Mouse (Mus musculus): ENCODE data around the gene Leng8. TPM values are rescaled to one million over a fixed set of nuclear protein-coding genes. Genes with fewer than 3 reads are reported as not detected.

Gene Leng8
- 131 and 169 TPM in 2 replicates for total RNA-seq (2021)
- long read RNA-seq, partial matches to known transcripts: 5 of 44 reads
- long read RNA-seq, other reads (novel, unspliced or antisense): 39 of 44 reads

- peak; percentile 98 for DNase-seq
Measured at GRCm38 (mm10) chr7:4136771-4137531, at the start of gene Leng8. Leng8 (plus strand) TSS chr7:4137039.

- no peak for DNase-seq
Measured at GRCm38 (mm10) chr7:4087238-4087895, 49.5 kb upstream of the Leng8 start.

GRCm38 (mm10) chr7:4087896-4088480, 48.9 kb upstream of the Leng8 start:
- no peak for DNase-seq

DNA sequence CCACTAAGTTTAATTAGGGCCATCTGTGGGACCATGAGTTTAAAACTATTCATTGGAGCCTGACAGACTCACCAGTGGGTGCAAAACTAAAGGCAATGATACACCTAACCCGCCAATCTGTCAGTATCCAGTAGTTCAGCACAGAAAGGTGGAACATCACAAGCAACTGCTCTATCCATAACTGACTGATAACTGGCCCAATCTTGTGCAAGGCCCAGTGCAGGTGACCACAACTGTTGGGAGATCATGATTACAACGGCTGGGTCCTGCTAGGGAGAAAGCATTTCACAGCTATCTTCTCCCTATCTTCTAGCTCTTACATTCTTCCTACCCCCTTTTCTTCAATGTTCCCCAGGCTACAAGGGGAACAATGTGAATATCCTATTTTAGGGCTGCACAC, 48.2 kb upstream of the Leng8 start:
- no peak for DNase-seq

DNA sequence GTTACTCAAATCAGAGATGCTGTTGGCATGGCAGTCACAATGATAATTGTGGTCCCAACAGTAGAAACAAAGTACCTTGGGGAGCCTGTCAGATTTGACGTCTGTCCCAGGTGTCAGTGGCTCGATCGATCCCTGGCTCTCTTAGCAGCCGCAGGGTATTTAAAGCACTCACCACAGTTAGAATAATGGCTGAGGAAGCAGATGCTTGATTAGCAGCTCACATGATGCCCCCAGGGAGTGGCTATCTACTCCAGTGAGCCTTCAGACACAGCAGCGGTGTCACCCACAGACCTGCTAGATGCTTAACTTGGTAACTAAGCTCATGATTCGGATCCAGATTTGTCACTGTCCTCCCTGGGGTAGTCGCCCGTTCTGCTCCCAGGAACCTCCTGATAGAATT, 45.7 kb upstream of the Leng8 start:
- DNase-seq: no peak

GRCm38 (mm10) chr7:4098301-4098700, 38.5 kb upstream of the Leng8 start:
- no peak for DNase-seq

DNA sequence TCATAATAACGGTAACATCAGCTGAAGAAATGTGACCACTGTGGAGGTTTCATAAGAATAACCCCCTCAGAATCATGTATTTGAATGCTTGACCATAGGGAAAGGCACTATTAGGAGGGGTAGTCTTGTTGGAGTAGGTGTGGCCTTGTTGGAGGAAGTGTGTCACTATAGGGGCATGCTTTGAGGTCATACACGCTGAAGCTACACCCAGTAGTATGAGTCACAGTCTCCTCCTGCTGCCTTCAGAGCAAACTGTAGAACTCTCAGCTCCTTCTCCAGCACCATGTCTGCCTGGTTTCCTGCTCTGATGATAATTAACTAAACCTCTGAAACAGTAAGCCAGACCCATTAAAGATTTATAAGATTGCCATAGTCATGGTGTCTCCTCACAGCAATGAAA, 38.0 kb upstream of the Leng8 start:
- no peak for DNase-seq

GRCm38 (mm10) chr7:4101144-4101543, 35.7 kb upstream of the Leng8 start:
- DNase-seq: no peak

- no peak for DNase-seq
Measured at GRCm38 (mm10) chr7:4103411-4103810, 33.4 kb upstream of the Leng8 start.

DNA sequence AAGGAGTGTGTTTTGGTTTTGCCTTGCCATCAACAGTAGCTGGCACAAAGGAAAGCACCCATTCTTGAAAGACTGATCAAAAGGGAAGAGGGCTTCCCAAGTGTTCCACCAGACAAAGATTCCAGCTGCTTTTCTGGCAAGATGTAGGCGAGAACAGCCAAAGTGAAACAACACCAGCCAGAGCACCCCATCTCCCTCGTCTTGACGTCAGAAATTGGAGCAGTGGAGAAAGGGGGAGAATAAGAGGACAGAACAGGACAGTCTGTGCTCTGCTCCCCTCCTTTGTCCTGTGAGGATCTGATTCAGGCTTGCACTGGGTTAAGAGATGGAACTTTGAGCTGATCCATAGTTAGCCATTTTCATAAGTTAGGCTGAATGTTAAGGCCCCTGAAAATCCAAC, 25.1 kb upstream of the Leng8 start:
- DNase-seq: no peak

GRCm38 (mm10) chr7:4117050-4117814, 19.6 kb upstream of the Leng8 start:
- no peak for DNase-seq

DNA sequence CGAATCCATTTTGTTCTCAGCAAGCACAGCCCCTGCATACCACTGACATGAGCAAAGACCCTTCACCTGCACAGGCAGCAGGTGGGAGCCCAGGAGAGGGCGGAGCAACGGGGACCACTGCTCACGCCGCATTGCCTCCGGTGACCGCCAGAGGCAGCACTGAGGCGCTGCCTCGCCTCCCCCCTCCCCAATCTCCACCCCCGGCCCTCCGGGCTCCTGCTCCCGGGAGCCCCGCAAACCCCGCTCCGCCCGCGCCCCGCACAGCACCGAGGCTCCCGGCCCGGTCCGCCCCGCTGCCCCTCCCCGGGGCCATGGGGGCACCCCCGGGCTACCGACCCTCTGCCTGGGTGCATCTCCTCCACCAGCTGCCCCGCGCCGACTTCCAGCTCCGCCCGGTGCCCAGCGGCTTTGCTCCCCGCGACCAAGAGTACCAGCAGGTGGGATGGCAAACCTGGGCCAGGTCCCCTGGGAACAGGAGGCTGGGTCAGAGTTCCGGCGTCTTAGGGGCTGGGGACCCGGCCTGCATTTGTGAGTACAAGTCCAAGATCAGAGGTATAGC, 17.4 kb upstream of the Leng8 start, which contains the start of gene Ttyh1:
Gene Ttyh1 (plus strand): TSS at position 65 of the 559 bp plus-strand sequence.
- no peak for DNase-seq

DNA sequence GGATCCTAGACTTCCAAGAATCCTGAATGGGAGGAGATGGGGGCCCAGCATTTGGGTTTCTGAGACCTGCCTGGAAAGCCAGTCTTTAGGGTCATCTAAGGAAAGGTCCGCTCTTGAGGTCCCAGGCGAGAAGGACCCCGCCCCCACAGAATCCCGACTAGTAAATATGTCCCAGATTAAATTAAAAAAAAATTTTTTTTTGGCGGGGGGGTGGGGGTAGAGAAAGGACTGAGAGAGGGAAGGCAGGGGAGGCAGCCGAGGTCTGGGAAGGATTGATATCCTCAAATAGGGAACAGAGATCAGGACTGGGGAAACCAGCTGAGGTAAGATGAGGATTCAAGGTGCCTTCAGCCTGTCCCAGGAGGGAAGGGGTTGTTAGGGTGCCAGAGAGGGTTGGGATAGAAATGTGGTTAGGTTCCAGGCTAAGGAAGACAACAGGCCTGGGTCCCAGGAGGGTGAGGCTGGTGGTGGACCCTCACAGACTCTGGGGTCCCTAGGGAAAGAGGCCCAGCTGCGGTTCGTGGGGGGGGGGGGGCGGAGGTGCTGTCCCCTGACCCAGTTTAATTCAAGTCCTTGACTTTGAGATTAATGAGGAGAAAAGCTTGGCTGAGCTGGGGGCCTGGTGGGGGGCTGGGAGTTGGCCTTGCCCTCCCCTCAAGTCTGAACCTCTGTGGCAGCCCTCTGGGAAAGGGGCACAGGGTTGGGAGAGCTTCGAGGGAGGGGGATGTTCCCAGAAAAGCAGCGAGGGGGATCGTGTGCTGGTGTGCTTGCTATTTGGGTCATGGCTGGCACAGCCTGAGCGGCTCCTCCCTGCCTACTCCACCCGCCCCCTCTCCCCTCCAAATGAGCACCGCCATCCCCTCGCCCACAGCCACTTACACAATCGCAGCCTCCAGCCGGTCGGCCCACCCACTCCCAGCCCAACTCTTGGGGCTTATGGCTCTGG, 16.6 kb upstream of the Leng8 start:
- no peak for DNase-seq

DNA sequence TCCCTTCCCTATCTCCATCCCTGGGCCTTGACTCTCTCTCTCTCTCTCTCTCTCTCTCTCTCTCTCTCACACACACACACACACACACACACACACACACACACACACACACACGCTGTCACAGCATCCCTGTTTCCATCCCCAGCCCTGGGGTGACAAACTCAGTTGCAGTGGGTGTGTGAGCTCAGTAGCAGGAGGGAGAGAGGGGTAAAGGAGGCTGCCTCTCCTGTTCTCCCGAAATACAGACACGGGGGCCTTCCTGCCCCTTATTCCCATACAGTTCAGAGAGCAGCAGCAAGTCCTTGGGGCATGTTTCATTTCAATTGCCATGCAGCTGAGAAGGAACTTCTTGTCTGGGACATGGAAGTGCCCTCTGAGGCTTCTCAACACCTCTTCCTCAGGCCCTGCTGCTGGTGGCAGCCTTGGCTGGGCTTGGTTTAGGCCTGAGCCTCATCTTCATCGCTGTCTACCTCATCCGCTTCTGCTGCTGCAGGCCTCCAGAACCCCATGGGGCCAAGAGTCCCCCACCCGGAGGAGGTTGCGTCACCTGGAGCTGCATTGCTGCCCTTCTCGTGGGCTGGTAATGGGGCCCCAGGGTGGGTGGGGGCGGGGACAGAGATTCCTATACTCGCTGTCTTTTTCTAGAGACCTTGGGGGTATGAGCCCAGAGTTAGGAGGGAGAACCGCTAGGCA, 14.6 kb upstream of the Leng8 start:
- DNase-seq: no peak

- no peak for DNase-seq
Measured at GRCm38 (mm10) chr7:4122783-4123182, 14.1 kb upstream of the Leng8 start.

- peak; percentile 43 for DNase-seq
Measured at GRCm38 (mm10) chr7:4123732-4124131, 13.1 kb upstream of the Leng8 start.

- no peak for DNase-seq
Measured at GRCm38 (mm10) chr7:4124315-4124759, 12.5 kb upstream of the Leng8 start.

DNA sequence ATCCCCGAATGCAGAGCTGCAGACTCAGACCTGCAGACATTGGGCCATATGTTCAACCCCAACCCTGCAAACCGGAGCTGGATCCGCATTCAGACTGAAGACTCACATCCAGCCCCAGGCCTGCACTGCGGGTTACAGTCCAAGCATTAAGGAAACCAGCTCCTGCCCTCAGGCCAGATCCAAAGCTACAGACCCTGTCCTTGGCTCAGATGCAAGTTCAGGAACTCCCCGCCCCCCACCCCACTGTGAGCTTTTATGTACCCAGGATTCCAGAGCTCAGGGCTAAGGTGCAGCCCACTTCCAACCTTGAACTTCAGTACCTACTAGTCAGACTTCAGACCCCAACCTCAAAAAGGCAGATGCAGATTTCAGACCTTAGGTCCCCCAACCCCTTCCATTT, 12.0 kb upstream of the Leng8 start:
- no peak for DNase-seq

DNA sequence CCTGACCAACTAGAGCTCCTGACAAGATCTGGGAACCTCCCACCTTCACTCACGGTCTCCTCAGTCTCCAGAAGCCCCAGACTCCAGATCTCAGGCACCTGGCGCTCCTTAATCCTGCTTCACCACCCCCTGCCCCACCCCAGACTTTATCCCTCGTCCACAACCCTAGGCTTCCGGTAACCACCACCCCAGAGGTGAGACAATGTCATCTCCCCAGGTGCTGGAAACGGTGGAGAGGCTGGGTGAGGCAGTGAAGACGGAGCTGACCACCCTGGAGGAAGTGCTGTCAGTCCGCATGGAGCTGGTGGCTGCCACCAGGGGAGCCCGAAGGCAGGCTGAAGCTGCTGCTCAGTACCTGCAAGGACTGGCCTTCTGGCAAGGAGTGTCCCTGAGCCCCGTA, 11.5 kb upstream of the Leng8 start:
- DNase-seq: no peak

All from adrenal gland, postnatal 25 days (tissue).